Mouse (Mus musculus): ENCODE measurements around the gene Olfr544. TPM values are rescaled to one million over a fixed set of nuclear protein-coding genes. Genes with fewer than 3 reads are reported as not detected.

Gene Olfr544
- not detected in 2 replicates for polyA plus RNA-seq (2012; rRNA removed)

DNA sequence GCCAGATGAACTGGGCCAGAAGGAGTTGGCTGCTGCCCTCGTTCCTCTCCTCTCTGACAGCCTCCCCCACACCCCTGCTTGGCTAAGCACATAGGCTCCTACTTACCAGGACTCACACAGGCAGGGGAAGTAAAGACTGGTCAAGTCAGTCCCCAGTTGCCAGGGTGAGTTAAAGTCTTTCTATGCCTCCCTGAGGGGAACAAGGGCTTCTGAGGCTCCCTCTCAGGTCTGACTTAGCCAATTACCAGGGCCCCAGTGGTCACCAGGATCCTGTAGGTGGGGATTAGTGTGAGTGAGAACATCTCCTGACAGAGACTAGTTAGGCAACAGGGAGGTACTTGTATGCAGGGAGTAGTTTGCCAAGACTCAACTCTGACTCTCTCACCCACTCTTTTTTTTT lies at the start of gene Olfr544:
Gene Olfr544, minus strand, starts transcription at position 153 of the 400 bp plus-strand sequence.

DNA sequence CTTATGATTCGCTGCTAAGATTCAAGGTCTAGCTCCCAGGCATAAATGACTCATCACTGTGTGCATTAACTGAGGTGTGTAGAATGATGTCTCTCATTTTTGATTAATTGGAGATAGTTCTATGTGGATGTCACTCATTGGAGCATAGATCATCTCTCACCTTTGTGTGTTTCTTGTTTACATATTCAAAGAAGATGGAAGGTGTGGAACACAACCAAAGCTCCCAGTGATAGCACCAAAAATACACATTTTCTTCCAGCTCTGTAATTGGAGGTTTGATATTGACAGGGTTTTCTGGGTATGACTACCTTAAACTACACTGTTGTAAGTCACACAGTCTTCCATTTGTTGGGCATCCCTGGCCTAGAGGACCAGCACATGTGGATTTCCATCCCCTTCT lies 46.3 kb upstream of the Olfr544 start, which contains the start of gene Olfr547:
Gene Olfr547, plus strand, starts transcription at position 301 of the 400 bp plus-strand sequence.

DNA sequence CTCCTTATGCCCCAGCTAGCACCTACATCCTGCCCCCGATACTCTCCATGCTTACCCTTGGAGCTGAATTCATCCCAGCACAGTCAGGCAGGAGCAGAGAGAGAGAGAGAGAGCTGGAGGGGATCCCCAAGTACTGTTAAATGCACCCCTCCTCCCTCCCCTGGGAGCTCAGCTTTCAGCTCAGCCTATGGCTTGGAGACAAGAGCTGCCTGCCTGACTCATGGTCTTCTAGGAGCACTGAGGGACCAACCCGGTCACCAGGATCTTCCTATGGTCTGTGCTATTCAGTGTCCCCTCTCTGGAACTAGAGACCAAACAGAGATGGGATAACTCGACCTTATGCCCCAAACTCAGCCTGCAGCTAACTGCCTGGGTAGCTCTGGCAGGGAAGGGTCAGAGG lies 11.4 kb upstream of the Olfr544 start, which contains the start of gene Olfr545:
Gene Olfr545, minus strand, starts transcription at position 101 of the 400 bp plus-strand sequence.

DNA sequence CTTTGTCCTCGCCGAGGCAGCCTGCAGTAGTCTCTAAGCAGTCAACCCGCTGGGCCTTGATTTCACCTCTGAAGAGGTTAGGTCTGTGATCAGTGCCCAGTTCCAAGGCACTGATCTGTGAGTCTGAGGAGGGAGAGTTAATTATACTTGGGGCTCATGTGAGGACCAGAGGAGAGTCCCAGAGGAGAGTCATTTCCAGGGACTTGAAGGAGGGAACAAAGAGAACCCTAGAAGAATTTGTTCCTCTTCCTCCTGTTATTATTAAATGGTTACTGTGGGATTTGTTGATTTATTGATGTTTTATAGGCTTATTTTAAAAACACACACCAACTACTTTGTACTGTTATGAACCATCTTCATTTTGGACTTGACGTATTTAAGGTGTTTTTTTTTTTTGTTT lies 6.5 kb downstream of the Olfr544 start, which contains the start of gene Olfr543:
Gene Olfr543, minus strand, starts transcription at position 101 of the 400 bp plus-strand sequence.

DNA sequence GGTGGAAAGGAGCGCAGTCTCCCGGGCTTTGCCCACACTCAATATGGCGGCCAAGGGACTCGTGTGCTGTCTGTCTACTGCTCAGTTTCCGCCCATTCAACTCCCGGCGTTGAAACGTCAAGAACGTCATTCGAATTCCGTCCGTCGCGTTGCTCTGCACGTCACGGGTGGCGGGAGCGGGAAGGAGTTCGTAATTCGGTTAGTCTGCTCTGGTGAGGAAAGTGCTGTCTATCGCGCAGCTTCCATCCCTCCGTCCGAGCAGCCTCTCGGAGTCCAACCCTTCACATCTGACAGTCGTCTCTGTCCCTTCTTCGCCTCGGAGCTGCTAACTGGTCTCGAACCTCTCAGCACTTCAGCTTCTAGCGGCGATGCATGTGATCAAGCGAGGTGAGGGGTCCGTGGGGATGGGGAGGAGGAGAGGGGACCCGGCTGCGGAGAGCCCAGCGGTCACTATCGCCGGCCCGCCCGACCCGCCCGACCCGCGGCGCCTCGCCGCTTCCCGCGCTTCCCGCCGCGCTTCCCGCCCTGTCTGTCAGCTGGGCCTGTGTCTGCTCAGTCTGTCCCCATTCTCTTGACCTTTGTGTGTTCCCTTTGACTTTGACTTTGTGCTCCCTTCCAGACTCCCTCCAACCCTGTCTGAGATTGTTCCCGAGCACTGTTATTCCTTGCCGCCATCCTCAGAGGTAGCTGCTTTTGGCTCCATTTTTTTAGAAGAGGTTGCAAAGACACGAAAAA lies 46.3 kb downstream of the Olfr544 start, which contains the start of gene Rrm1:
Gene Rrm1, plus strand, starts transcription at position 39 of the 735 bp plus-strand sequence.

Other genes starting within 250 kb of the Olfr544 start
- gene Rhog, start 232.3 kb downstream of the Olfr544 start, polyA plus RNA-seq (2012; rRNA removed), result 48.4 and 53.1 TPM in 2 replicates
- 29.9 and 33.5 TPM in 2 replicates for gene Stim1, start 220.5 kb downstream of the Olfr544 start, polyA plus RNA-seq (2012; rRNA removed)
- 1.4 and 2.7 TPM in 2 replicates for gene Rrm1, start 46.6 kb downstream of the Olfr544 start, polyA plus RNA-seq (2012; rRNA removed)
- gene Olfr543, start 6.6 kb downstream of the Olfr544 start, polyA plus RNA-seq (2012; rRNA removed), result not detected in 2 replicates
- not detected in 2 replicates for gene Olfr545, start 11.3 kb upstream of the Olfr544 start, polyA plus RNA-seq (2012; rRNA removed)
- not detected in 2 replicates for gene Olfr547, start 46.4 kb upstream of the Olfr544 start, polyA plus RNA-seq (2012; rRNA removed)
- gene Olfr548-ps1, start 52.6 kb upstream of the Olfr544 start, polyA plus RNA-seq (2012; rRNA removed), result not detected in 2 replicates
- not detected in 2 replicates for gene Olfr549, start 61.6 kb upstream of the Olfr544 start, polyA plus RNA-seq (2012; rRNA removed)
- gene Trim21, start 77.2 kb upstream of the Olfr544 start, polyA plus RNA-seq (2012; rRNA removed), result 0.67 and 0.84 TPM in 2 replicates
- not detected in 2 replicates for gene Olfr550, start 83.1 kb upstream of the Olfr544 start, polyA plus RNA-seq (2012; rRNA removed)
- gene Olfr551, start 103.6 kb upstream of the Olfr544 start, polyA plus RNA-seq (2012; rRNA removed), result not detected in 2 replicates
- not detected in 2 replicates for gene Olfr552, start 109.5 kb upstream of the Olfr544 start, polyA plus RNA-seq (2012; rRNA removed)
- not detected in 2 replicates for gene Olfr553, start 129.9 kb upstream of the Olfr544 start, polyA plus RNA-seq (2012; rRNA removed)
- gene Olfr554, start 150.1 kb upstream of the Olfr544 start, polyA plus RNA-seq (2012; rRNA removed), result not detected in 2 replicates
- not detected in 2 replicates for gene Olfr555, start 170.5 kb upstream of the Olfr544 start, polyA plus RNA-seq (2012; rRNA removed)
- not detected in 2 replicates for gene Olfr556, start 176.6 kb upstream of the Olfr544 start, polyA plus RNA-seq (2012; rRNA removed)
- gene Trim68, start 199.0 kb upstream of the Olfr544 start, polyA plus RNA-seq (2012; rRNA removed), result 2.8 and 3.8 TPM in 2 replicates
- not detected in 2 replicates for gene Olfr557, start 207.6 kb upstream of the Olfr544 start, polyA plus RNA-seq (2012; rRNA removed)
- gene Olfr558, start 213.9 kb upstream of the Olfr544 start, polyA plus RNA-seq (2012; rRNA removed), result 0.15 and 0.35 TPM in 2 replicates
- gene Olfr33, start 230.8 kb upstream of the Olfr544 start, polyA plus RNA-seq (2012; rRNA removed), result 0.15 TPM in 1 of 2 replicates, not detected in the other
- gene Olfr559, start 239.2 kb upstream of the Olfr544 start, polyA plus RNA-seq (2012; rRNA removed), result not detected in 2 replicates

All from stomach, adult 2 months (tissue).